Mouse (Mus musculus) intestine, postnatal 0 days (tissue): ENCODE measurements at regions not wholly inside any gene's neighbourhood (a gene's known extent, or its start where the extent isn't known, plus 50 kb on each side); places are given as distances from the start of the nearest gene placed in this dataset.

Experiments
- ATAC-seq: fragments of 200-750 bp; cut with Nextera tagmentation; 2 replicates; pipeline ENCODE4 v1.8.0; 2017; ENCODE audit warnings: mild to moderate bottlenecking, moderate TSS enrichment, moderate library complexity
- H3K27ac ChIP-seq: fragments of 300-500 bp; sonication (generic); 2 replicates; pipeline ENCODE4 v1.5.1; 2014; ENCODE audit warnings: mild to moderate bottlenecking, low read depth, low read length, moderate library complexity
- H3K27me3 ChIP-seq: fragments of 300-500 bp; sonication (generic); replicated peaks from 2 replicates; pipeline ENCODE4 v1.6.1; 2014; ENCODE audit warnings: low read length, mixed read lengths; ENCODE audit not compliant: control insufficient read depth, insufficient read depth
- H3K36me3 ChIP-seq: fragments of 300-500 bp; sonication (generic); 2 replicates; pipeline ENCODE4 v1.6.1; 2014; ENCODE audit warnings: mild to moderate bottlenecking, moderate library complexity; ENCODE audit not compliant: control insufficient read depth, insufficient read depth
- H3K4me1 ChIP-seq: fragments of 300-500 bp; sonication (generic); replicated peaks from 2 replicates; pipeline ENCODE4 v1.6.1; 2014; ENCODE audit warnings: antibody characterized with exemption, low read length, mixed read lengths; ENCODE audit not compliant: control insufficient read depth, insufficient read depth
- H3K4me2 ChIP-seq: fragments of 300-500 bp; sonication (generic); replicated peaks from 2 replicates; pipeline ENCODE4 v1.6.1; 2014; ENCODE audit warnings: low read depth, mild to moderate bottlenecking, moderate library complexity
- H3K4me3 ChIP-seq: fragments of 300-500 bp; sonication (generic); 2 replicates; pipeline ENCODE4 v1.5.1; 2014; ENCODE audit warnings: low read depth, low read length
- H3K9ac ChIP-seq: fragments of 300-500 bp; sonication (generic); 2 replicates; pipeline ENCODE4 v1.6.1; 2014; ENCODE audit warnings: mild to moderate bottlenecking, low read depth, low read length
- H3K9me3 ChIP-seq: fragments of 300-500 bp; sonication (generic); 2 replicates; pipeline ENCODE4 v1.6.1; 2016; ENCODE audit warnings: mixed run types; ENCODE audit not compliant: control insufficient read depth
- CTCF ChIP-seq: sonication (generic); IDR thresholded peaks from 2 replicates; pipeline ENCODE4 v1.5.1; 2016; ENCODE audit warnings: low read depth, mild to moderate bottlenecking, control low read depth, antibody characterized with exemption, moderate library complexity
- WGBS: fragments of 180-500 bp; shearing (Covaris S2); extraction: QIAGEN DNeasy Blood & Tissue Kit; methylation state at CpG from one replicate; pipeline ENCODE4 v1.1.7; 2014; 5-methylcytosine and 5-hydroxymethylcytosine counted together

DNA sequence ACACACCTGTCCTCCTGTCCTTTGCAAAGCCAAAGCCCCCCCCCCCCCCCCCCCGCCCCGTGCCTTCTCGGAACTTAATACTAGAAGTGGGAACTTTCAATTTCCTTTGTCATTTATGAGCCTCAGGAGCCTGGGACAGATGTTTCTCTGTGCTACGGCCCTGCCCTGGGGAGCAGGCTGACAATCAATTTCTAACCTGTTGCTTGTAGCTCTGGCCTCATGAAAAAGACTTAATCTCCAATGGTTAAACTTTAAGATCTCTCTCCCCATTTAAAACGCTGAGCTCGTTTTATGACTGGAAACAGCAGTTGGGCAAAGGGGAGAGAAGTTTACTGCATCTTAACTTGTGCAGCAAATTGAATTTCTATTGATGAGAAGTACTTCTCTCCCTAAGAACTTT is 173.6 kb upstream of the Tas2r119 start:
- no peak for ATAC-seq

GRCm38 (mm10) chr15:32005986-32006385 is 171.1 kb upstream of the Tas2r119 start:
- Histone ChIP-seq H3K27me3 (no peaks in the 10 kb centered on the region), H3K36me3 (no peaks in the 10 kb centered on the region), H3K4me1 (no peaks in the 10 kb centered on the region), H3K4me2 (no peak overlapping the region), H3K4me3 (no peak overlapping the region), H3K27ac (no peak overlapping the region), H3K9ac (no peak overlapping the region), H3K9me3 (no peaks in the 10 kb centered on the region)
- ATAC-seq: no peak
- WGBS: 31% methylated on average over 5 of the region's 5 CpGs
- TF ChIP-seq CTCF: no peak

More for the DNA sequence above, 173.6 kb upstream of the Tas2r119 start:
- Histone ChIP-seq H3K4me3 (no peak overlapping the region), H3K36me3 (no peaks in the 10 kb centered on the region), H3K27ac (no peak overlapping the region), H3K27me3 (no peaks in the 10 kb centered on the region), H3K4me1 (no peaks in the 10 kb centered on the region), H3K4me2 (no peak overlapping the region), H3K9ac (no peak overlapping the region), H3K9me3 (no peaks in the 10 kb centered on the region)
- WGBS: 22% methylated on average over 5 of the region's 6 CpGs
- TF ChIP-seq CTCF: no peak

DNA sequence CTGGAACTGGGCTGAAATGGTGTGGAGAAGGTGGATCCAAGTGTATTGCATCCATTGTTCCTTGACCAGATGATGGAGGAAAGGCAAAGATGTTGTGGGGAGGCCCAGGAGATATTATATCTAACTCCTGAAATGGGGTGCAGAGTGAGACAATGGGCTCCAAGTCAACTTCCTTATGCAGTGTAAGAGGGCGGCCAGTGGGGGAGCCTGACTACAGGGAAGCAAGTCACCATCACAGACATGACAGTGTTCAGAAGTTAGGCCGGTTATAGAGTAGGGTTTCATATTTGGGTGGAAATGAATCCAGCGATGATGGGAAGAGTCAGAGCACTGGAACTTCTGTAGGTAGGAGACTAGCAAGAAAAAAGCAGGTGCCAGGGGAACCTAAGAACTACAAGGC is 167.3 kb upstream of the Tas2r119 start:
- Histone ChIP-seq H3K4me2 (no peak overlapping the region), H3K4me3 (no peak overlapping the region), H3K27me3 (no peaks in the 10 kb centered on the region), H3K9me3 (no peaks in the 10 kb centered on the region), H3K4me1 (no peaks in the 10 kb centered on the region), H3K36me3 (no peaks in the 10 kb centered on the region), H3K27ac (no peak overlapping the region), H3K9ac (no peak overlapping the region)
- TF ChIP-seq CTCF: peak; percentile 52
- ATAC-seq: no peak
- WGBS: 81% methylated on average over 3 of the region's 3 CpGs

DNA sequence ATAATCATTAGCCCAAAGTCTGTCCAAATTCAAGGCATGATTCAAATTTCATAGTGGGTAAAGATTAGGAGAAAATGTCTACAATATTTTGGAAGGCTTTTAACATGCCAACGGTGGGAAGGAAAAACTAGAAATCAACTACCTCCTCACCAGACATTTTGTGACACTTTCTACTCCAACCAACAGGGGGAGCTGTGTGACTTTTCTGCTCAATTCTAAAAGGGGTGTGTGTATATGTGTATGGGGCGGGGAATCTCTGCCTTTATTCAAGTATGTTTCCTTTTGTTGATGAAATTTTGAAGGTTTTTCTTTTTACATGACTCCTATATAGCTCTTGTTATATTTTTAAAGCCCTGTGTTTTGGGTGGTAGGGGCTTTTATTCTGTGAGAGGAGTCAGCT is 165.0 kb upstream of the Tas2r119 start:
- no peak overlapping the region for H3K27ac ChIP-seq
- H3K4me2 ChIP-seq: no peak overlapping the region
- H3K4me3 ChIP-seq: no peak overlapping the region
- no peak overlapping the region for H3K9ac ChIP-seq
- H3K36me3 ChIP-seq: no peaks in the 10 kb centered on the region
- H3K27me3 ChIP-seq: no peaks in the 10 kb centered on the region
- H3K4me1 ChIP-seq: no peaks in the 10 kb centered on the region
- TF ChIP-seq CTCF: peak; percentile 79
- 42% methylated on average over 2 of the region's 2 CpGs for WGBS
- ATAC-seq: peak; percentile 46; the same call in 1 of the 2 replicates
- H3K9me3 ChIP-seq: no peaks in the 10 kb centered on the region

- TF ChIP-seq CTCF: no peak
- 40% methylated on average over 5 of the region's 5 CpGs for WGBS
- H3K9ac ChIP-seq: no peak overlapping the region
- no peaks in the 10 kb centered on the region for H3K4me1 ChIP-seq
- H3K27me3 ChIP-seq: no peaks in the 10 kb centered on the region
- H3K4me3 ChIP-seq: no peak overlapping the region
- H3K36me3 ChIP-seq: no peaks in the 10 kb centered on the region
- no peak overlapping the region for H3K4me2 ChIP-seq
- peak; percentile 78 for ATAC-seq
- no peaks in the 10 kb centered on the region for H3K9me3 ChIP-seq
- no peak overlapping the region for H3K27ac ChIP-seq
Observed at GRCm38 (mm10) chr15:32012838-32013237, 164.3 kb upstream of the Tas2r119 start.

DNA sequence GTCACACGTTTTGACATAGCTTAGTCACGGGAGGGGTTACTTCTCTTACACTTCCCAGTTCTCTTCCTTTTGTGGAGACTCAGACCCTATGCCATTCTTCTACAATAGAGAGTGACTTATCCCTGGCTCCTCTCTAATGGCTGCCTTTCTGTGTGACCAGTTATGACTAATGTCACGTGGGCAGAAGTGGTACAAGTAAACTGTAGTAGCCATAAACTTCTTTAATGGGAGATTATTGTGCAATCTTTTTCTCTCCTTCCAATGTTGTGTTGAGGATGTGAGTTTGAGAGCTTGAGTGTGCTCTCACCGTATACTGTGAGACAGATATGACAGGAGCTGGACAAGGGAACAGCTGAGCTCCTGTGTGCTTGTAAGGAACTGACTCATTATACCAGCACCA is 161.9 kb upstream of the Tas2r119 start:
- H3K9me3 ChIP-seq: no peaks in the 10 kb centered on the region
- no peak for TF ChIP-seq CTCF
- H3K4me3 ChIP-seq: no peak overlapping the region
- ATAC-seq: no peak; the same call in 1 of the 2 replicates
- H3K27ac ChIP-seq: no peak overlapping the region
- no peak overlapping the region for H3K9ac ChIP-seq
- H3K4me2 ChIP-seq: no peak overlapping the region
- no peaks in the 10 kb centered on the region for H3K27me3 ChIP-seq
- no peaks in the 10 kb centered on the region for H3K4me1 ChIP-seq
- 63% methylated on average over 4 of the region's 4 CpGs for WGBS
- H3K36me3 ChIP-seq: no peaks in the 10 kb centered on the region
